Mouse (Mus musculus) liver, embryonic 11.5 days (tissue): Measurements from ENCODE around the gene Gcsam. TPM values are rescaled to one million over a fixed set of nuclear protein-coding genes. Genes with fewer than 3 reads are reported as not detected.

ENCODE experiments used
- ATAC-seq: fragments of 200-750 bp; cut with Nextera tagmentation; replicated peaks from 2 replicates; pipeline ENCODE4 v1.8.0; 2017; ENCODE audit warnings: moderate number of reproducible peaks, mild to moderate bottlenecking, moderate TSS enrichment, moderate library complexity; ENCODE audit not compliant: low FRiP score
- DNase-seq: peaks from one replicate; pipeline ENCODE4 v3.0.0-alpha.2; 2017; ENCODE audit warnings: low spot score
- H3K27ac ChIP-seq: fragments of 300-500 bp; sonication (generic); 2 replicates; pipeline ENCODE4 v1.5.1; 2014; ENCODE audit warnings: mild to moderate bottlenecking, low read depth, low read length, control low read depth
- H3K27me3 ChIP-seq: fragments of 300-500 bp; sonication (generic); replicated peaks from 2 replicates; pipeline ENCODE4 v1.6.1; 2014; ENCODE audit warnings: low read length, mixed read lengths; ENCODE audit not compliant: control insufficient read depth, insufficient read depth
- H3K36me3 ChIP-seq: fragments of 300-500 bp; sonication (generic); 2 replicates; pipeline ENCODE4 v1.6.1; 2014; ENCODE audit warnings: mild to moderate bottlenecking, low read length, moderate library complexity, mixed read lengths; ENCODE audit not compliant: control insufficient read depth, insufficient read depth
- H3K4me1 ChIP-seq: fragments of 300-500 bp; sonication (generic); replicated peaks from 2 replicates; pipeline ENCODE4 v1.6.1; 2014; ENCODE audit warnings: low read length, mixed read lengths; ENCODE audit not compliant: control insufficient read depth, insufficient read depth
- H3K4me2 ChIP-seq: fragments of 300-500 bp; sonication (generic); 2 replicates; pipeline ENCODE4 v1.6.1; 2014; ENCODE audit warnings: mild to moderate bottlenecking, control low read depth, moderate library complexity
- H3K4me3 ChIP-seq: fragments of 300-500 bp; sonication (generic); 2 replicates; pipeline ENCODE4 v1.5.1; 2014; ENCODE audit warnings: low read depth, low read length, control low read depth
- H3K9ac ChIP-seq: fragments of 300-500 bp; sonication (generic); 2 replicates; pipeline ENCODE4 v1.6.1; 2014; ENCODE audit warnings: low read depth, low read length, control low read depth
- H3K9me3 ChIP-seq: fragments of 300-500 bp; sonication (generic); 2 replicates; pipeline ENCODE4 v1.6.1; 2016; ENCODE audit warnings: low read length, inconsistent platforms, mixed read lengths; ENCODE audit not compliant: control insufficient read depth
- WGBS: fragments of 180-500 bp; shearing (Covaris S2); extraction: QIAGEN DNeasy Blood & Tissue Kit; methylation state at CpG from one replicate; pipeline ENCODE4 v1.1.7; 2014; 5-methylcytosine and 5-hydroxymethylcytosine counted together
- polyA plus RNA-seq: library from polyadenylated mRNA; unstranded; fragments of >200 nt; fragmentation: Nextera tagmentation; extraction: Ambion mirVana; gene quantifications from 2 replicates; pipeline ENCODE4 v1.2.1, GENCODE M21; 2014

The Gcsam gene
- polyA plus RNA-seq, 1 experiment from 2014 or later: 1.6 TPM

DNA sequence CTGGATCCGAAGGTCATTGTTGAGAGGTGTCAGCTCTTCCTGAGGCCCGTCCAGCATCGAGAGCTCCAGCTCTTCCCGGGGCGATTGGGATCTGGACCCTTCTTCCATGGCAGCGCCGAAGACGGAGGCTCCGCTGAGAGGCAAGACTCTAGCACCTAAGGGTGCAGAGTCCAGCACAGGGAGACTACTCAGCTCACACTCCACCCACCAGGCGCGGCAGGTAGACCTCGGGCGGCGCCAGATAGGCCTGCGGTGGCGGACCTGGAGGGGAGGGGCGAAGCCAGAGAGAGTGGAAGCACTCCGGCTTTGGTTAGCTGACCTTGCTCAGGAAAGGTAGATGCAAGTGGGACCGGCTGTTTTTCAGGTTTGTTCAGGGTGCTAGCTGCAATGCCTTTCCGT is 43.8 kb downstream of the Gcsam start, which contains the start of gene BC016579:
BC016579 (minus strand) TSS at position 135 of the 399 bp plus-strand sequence.
- no peaks in the 10 kb centered on the region for H3K36me3 ChIP-seq
- H3K4me1 ChIP-seq: peaks cover 11% of the 10 kb centered on the region
- H3K9ac ChIP-seq: peak within 1 kb of the TSS; percentile 4; the same call in 1 of the 2 replicates
- H3K27me3 ChIP-seq: no peaks in the 10 kb centered on the region
- 11% methylated on average over 20 of the region's 20 CpGs for WGBS
- ATAC-seq (peak; percentile 63), DNase-seq (no peak)
- peak within 1 kb of the TSS; percentile 81 for H3K4me2 ChIP-seq
- H3K4me3 ChIP-seq: peak within 1 kb of the TSS; percentile 41
- H3K9me3 ChIP-seq: no peaks in the 10 kb centered on the region
- no peak within 1 kb of the TSS for H3K27ac ChIP-seq

DNA sequence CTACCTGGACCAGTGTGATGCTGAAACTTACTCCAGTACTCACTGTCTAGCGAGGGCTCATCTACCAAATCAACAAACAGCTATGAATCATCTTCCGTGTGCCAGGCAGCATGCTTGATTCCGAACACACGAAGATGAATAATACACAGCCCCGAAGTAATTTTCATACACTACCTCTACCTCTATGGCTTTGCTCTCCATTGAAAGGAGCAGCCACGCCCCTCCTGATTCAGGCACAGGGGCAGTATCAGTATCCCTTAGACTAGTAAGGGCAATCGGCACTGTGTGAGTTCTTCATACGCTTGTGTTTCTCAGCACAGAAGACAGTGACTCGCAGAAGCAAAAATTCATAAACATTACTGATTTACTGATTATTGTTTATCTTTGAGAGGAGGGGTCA is 44.3 kb downstream of the Gcsam start:
- Histone ChIP-seq H3K36me3 (no peaks in the 10 kb centered on the region), H3K4me1 (peaks cover 11% of the 10 kb centered on the region), H3K4me2 (peak overlapping the region; percentile 81), H3K4me3 (peak overlapping the region; percentile 41; the same call in 1 of the 2 replicates), H3K27ac (no peak overlapping the region), H3K9me3 (no peaks in the 10 kb centered on the region), H3K9ac (no peak overlapping the region), H3K27me3 (no peaks in the 10 kb centered on the region)
- 65% methylated on average over 9 of the region's 9 CpGs for WGBS
- no peak for ATAC-seq
- no peak for DNase-seq

DNA sequence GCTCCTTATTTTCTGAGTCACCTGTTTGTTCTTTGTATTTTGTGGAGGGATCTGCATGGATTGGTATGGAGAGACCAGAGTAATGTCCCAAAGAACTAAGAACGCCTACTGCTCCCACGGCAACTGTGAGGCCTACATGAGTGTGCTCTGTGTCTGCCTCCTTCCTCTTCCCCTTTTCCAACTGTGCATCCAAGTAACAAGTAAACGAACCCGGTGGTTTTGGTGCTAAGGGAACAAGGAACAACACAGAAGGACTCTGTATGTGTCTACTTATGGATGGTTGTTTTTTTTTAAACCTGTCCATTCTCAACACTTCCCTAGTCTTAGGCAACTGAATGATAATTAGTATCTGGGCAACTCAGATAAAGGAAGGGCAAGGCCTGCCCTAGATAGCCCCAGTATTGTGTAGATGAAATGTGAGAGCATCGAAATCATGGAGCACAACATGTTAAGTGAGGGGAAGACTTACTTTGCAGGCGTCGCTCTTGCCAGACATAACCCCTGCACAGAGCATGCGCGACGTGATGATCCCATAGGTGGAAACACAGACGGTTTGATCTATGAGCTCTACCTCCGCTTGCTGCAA is 47.5 kb downstream of the Gcsam start:
- Histone ChIP-seq H3K4me3 (no peak overlapping the region), H3K27ac (no peak overlapping the region), H3K9ac (no peak overlapping the region), H3K4me2 (no peak overlapping the region), H3K27me3 (no peaks in the 10 kb centered on the region), H3K36me3 (no peaks in the 10 kb centered on the region), H3K9me3 (no peaks in the 10 kb centered on the region), H3K4me1 (peaks cover 11% of the 10 kb centered on the region)
- WGBS: 70% methylated on average over 12 of the region's 12 CpGs
- DNase-seq: no peak
- ATAC-seq: peak; percentile 61

DNA sequence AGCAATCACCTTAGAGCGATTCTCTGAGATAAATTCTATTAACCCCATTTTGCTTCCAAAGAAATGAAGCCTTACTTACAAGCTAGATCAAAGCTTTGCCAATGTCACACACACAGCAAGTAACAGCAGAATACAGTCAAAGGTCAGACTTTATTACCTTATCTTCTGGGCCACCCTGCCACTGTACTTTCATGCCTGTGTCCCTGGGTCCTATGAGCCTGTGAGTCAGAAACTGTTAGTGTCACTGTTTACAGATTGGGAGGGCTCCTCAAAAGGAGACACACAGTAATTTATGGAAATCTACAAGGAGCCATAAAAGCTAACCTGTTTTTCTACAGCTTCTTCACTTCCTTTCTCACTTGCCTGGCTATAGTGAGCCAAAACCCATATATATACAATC is 48.1 kb downstream of the Gcsam start:
- 81% methylated on average over 1 of the region's 1 CpGs for WGBS
- DNase-seq (no peak), ATAC-seq (no peak)
- Histone ChIP-seq H3K36me3 (no peaks in the 10 kb centered on the region), H3K4me3 (no peak overlapping the region), H3K4me1 (peaks cover 11% of the 10 kb centered on the region), H3K9ac (no peak overlapping the region), H3K4me2 (no peak overlapping the region), H3K27me3 (no peaks in the 10 kb centered on the region), H3K9me3 (no peaks in the 10 kb centered on the region), H3K27ac (no peak overlapping the region)

DNA sequence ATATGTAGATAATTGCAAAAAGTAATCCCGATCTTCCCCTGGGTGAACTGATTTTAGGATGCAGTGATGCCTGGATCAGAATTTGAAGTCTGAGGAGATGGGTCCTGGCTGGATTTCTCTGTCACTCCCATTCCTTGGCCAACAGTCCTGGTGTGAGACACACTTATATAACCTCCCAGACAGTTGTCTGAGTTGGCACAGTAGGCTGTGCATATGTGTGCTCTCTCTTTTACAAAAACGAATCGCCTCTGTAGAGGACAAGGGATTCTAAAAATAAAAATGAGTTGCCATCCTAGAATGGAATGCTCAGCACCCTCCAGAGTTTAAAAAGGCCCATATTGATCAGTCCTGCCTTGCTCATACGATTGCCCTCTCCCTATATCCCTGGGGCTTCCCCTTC is 49.4 kb downstream of the Gcsam start:
- no peaks in the 10 kb centered on the region for H3K27me3 ChIP-seq
- no peaks in the 10 kb centered on the region for H3K36me3 ChIP-seq
- H3K9me3 ChIP-seq: no peaks in the 10 kb centered on the region
- peaks cover 5% of the 10 kb centered on the region; the same call in 1 of the 2 replicates for H3K4me1 ChIP-seq
- DNase-seq (no peak), ATAC-seq (no peak)
- 84% methylated on average over 4 of the region's 4 CpGs for WGBS
- no peak overlapping the region for H3K9ac ChIP-seq
- no peak overlapping the region for H3K4me2 ChIP-seq
- H3K27ac ChIP-seq: no peak overlapping the region
- no peak overlapping the region for H3K4me3 ChIP-seq

DNA sequence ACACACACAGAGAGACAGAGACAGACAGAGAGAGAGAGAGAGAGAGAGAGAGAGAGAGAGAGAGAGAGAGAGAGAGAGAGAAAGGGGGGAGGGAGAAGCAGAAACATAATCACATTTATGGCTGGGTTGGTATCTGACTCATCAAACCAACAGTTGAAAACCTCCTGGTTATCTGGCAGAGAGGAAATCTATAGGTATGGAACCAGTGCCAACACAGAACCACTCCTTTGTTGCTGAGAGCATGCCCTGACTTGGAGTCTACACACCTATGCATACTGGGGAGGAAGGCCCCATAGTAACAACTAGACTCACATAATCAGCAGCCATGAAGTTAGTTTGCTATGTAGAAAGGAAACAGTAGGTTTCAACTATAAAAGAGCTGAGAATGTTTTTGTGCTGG is 52.2 kb downstream of the Gcsam start:
- Histone ChIP-seq H3K36me3 (no peaks in the 10 kb centered on the region), H3K4me1 (peaks cover 5% of the 10 kb centered on the region; the same call in 1 of the 2 replicates), H3K27me3 (no peaks in the 10 kb centered on the region), H3K9ac (no peak overlapping the region), H3K4me3 (no peak overlapping the region), H3K27ac (no peak overlapping the region), H3K9me3 (no peaks in the 10 kb centered on the region), H3K4me2 (no peak overlapping the region)
- DNase-seq: no peak
- no peak for ATAC-seq

DNA sequence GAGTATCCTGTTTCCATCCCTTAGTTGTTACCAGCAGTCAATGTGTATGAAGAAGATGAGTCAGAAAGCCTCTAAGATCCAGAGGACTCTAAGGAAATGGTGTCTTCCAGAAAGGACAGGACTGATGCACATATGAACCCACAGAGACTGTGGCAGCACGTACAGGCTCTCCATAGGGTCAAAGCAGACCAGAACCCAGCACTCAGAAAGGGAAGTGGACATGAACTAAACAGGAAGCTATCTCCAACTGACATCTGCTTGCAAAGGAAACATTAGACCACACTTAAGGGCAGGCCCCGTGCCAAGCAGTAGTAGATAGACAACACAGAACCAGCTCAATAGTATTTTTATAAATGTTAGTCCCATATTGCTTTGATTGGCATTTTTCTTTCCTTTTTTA is 56.0 kb downstream of the Gcsam start:
- no peak for DNase-seq
- Histone ChIP-seq H3K4me1 (no peaks in the 10 kb centered on the region), H3K9me3 (no peaks in the 10 kb centered on the region), H3K9ac (no peak overlapping the region), H3K27me3 (no peaks in the 10 kb centered on the region), H3K4me3 (no peak overlapping the region), H3K27ac (no peak overlapping the region), H3K4me2 (no peak overlapping the region), H3K36me3 (no peaks in the 10 kb centered on the region)
- ATAC-seq: peak; percentile 73
- WGBS: 42% methylated on average over 2 of the region's 2 CpGs

DNA sequence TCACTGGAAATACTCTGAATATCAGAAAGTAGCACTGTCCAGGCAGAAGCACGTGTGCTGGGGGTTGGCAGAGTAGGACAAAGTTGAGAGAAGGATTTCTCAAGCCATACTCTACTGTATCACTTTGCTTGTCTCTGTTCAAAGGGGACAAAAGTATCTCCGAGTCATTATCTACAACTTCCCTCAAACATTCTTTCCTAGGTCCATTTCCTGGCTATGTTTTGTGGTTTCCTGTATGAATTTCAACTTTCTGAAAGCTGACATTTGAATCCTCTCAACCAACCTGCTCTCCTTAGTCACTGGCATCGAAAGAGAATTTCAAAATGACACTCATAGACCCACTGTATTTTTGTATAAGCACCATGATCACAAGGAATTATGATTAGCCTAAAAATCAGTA is 58.0 kb downstream of the Gcsam start:
- no peak overlapping the region for H3K4me3 ChIP-seq
- no peak overlapping the region for H3K9ac ChIP-seq
- no peak for DNase-seq
- H3K36me3 ChIP-seq: no peaks in the 10 kb centered on the region
- H3K4me2 ChIP-seq: no peak overlapping the region
- H3K27me3 ChIP-seq: no peaks in the 10 kb centered on the region
- H3K27ac ChIP-seq: no peak overlapping the region
- no peaks in the 10 kb centered on the region for H3K4me1 ChIP-seq
- 31% methylated on average over 3 of the region's 3 CpGs for WGBS
- no peak for ATAC-seq
- H3K9me3 ChIP-seq: no peaks in the 10 kb centered on the region

DNA sequence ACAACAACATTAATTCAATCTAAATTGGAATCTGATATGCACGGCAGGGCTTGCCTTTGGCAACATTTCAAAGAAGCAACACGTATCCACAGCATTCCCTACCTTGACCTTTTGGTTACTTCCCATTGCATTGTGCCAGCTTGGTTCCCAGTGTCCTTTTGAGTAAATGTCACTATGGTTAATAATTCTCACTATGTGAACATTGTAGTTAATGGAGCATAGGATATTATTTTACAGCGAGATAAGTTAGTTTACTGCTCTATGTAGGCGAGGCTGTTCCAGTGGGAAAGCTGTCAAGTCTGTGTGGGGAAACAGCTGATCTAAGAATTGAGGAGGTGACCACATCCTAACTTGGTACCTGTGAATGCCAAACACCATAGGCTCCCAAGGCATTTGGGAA is 59.8 kb downstream of the Gcsam start:
- DNase-seq (no peak), ATAC-seq (no peak)
- no peak overlapping the region for H3K4me2 ChIP-seq
- 82% methylated on average over 4 of the region's 4 CpGs for WGBS
- H3K4me3 ChIP-seq: no peak overlapping the region
- H3K4me1 ChIP-seq: no peaks in the 10 kb centered on the region
- H3K9me3 ChIP-seq: no peaks in the 10 kb centered on the region
- H3K9ac ChIP-seq: no peak overlapping the region
- H3K27me3 ChIP-seq: no peaks in the 10 kb centered on the region
- H3K36me3 ChIP-seq: no peaks in the 10 kb centered on the region
- no peak overlapping the region for H3K27ac ChIP-seq
